Mouse (Mus musculus) bone marrow, adult 2 months (tissue): ENCODE data around the gene Trmt1. TPM values are rescaled to one million over a fixed set of nuclear protein-coding genes. Genes with fewer than 3 reads are reported as not detected.

Experiments
- H3K27ac ChIP-seq: fragments of 200-500 bp; 2 replicates; pipeline ENCODE4 v1.5.1; 2012; ENCODE audit warnings: low read depth, mild to moderate bottlenecking, control low read depth, inconsistent platforms, low read length; ENCODE audit not compliant: control insufficient read depth, poor library complexity, insufficient read depth
- H3K4me1 ChIP-seq: fragments of 200-500 bp; 2 replicates; pipeline ENCODE4 v1.6.1; 2011; ENCODE audit warnings: low read length; ENCODE audit not compliant: control insufficient read depth, insufficient read depth
- H3K4me3 ChIP-seq: fragments of 200-500 bp; replicated peaks from 2 replicates; pipeline ENCODE3; 2011; ENCODE audit warnings: mild to moderate bottlenecking, low read depth, low read length, control low read depth; ENCODE audit not compliant: control insufficient read depth
- CTCF ChIP-seq: fragments of 200-500 bp; IDR thresholded peaks from 2 replicates; pipeline ENCODE4 v1.5.1; 2011; ENCODE audit warnings: low read length, control low read depth; ENCODE audit not compliant: control insufficient read depth, insufficient read depth
- POLR2A ChIP-seq: fragments of 200-500 bp; IDR thresholded peaks from 2 replicates; pipeline ENCODE4 v1.6.1; 2011; ENCODE audit warnings: low read depth, mild to moderate bottlenecking, control low read depth, low read length, borderline replicate concordance; ENCODE audit not compliant: control insufficient read depth
- WGBS: fragments of 180-500 bp; shearing (Covaris S2); methylation state at CpG from one replicate; pipeline ENCODE4 v1.1.7; 2018; 5-methylcytosine and 5-hydroxymethylcytosine counted together
- polyA plus RNA-seq: library from polyadenylated mRNA; stranded (reverse); fragments of >200 nt; gene quantifications from 2 replicates; pipeline ENCODE4 v1.2.4, GENCODE M21; 2011; ENCODE audit warnings: low replicate concordance; ENCODE audit not compliant: missing spikeins, insufficient read depth, insufficient read length

Gene Trmt1
- polyA plus RNA-seq, 1 experiment: 134 TPM

- H3K4me3 ChIP-seq: peak overlapping the region; percentile 97
- peak overlapping the region; percentile 97 for H3K27ac ChIP-seq
- no peak for TF ChIP-seq CTCF
- peak; percentile 31; the same call in 1 of the 2 replicates for TF ChIP-seq POLR2A
- 5% methylated on average over 9 of the region's 9 CpGs for WGBS
- peaks cover 27% of the 10 kb centered on the region for H3K4me1 ChIP-seq
These were observed 16.5 kb downstream of the Trmt1 start for GRCm38 (mm10) chr8:84702561-84702960.

- TF ChIP-seq POLR2A: no peak
- TF ChIP-seq CTCF: no peak
- Histone ChIP-seq H3K27ac (peak overlapping the region; percentile 97), H3K4me3 (peak overlapping the region; percentile 97), H3K4me1 (peaks cover 27% of the 10 kb centered on the region)
- 5% methylated on average over 6 of the region's 6 CpGs for WGBS
These were observed 16.9 kb downstream of the Trmt1 start for GRCm38 (mm10) chr8:84702963-84703465.

- H3K4me1 ChIP-seq: peaks cover 22% of the 10 kb centered on the region
These were observed 17.6 kb downstream of the Trmt1 start for GRCm38 (mm10) chr8:84703466-84704249.

GRCm38 (mm10) chr8:84704356-84704755 is 18.2 kb downstream of the Trmt1 start:
- Histone ChIP-seq H3K4me1 (peaks cover 20% of the 10 kb centered on the region), H3K4me3 (peak overlapping the region; percentile 59), H3K27ac (peak overlapping the region; percentile 97)
- TF ChIP-seq CTCF (peak; percentile 83), POLR2A (peak; percentile 41; the same call in 1 of the 2 replicates)
- WGBS: under 1% methylated on average over 16 of the region's 16 CpGs

More at GRCm38 (mm10) chr8:84703466-84704249, 17.6 kb downstream of the Trmt1 start:
- Histone ChIP-seq H3K27ac (peak overlapping the region; percentile 97), H3K4me3 (peak overlapping the region; percentile 97)
- WGBS: under 1% methylated on average over 38 of the region's 38 CpGs
- TF ChIP-seq CTCF: 0 out of 2 replicates have a peak, but pooled peaks have one; percentile 12
- peak; percentile 46; the same call in 1 of the 2 replicates for TF ChIP-seq POLR2A

DNA sequence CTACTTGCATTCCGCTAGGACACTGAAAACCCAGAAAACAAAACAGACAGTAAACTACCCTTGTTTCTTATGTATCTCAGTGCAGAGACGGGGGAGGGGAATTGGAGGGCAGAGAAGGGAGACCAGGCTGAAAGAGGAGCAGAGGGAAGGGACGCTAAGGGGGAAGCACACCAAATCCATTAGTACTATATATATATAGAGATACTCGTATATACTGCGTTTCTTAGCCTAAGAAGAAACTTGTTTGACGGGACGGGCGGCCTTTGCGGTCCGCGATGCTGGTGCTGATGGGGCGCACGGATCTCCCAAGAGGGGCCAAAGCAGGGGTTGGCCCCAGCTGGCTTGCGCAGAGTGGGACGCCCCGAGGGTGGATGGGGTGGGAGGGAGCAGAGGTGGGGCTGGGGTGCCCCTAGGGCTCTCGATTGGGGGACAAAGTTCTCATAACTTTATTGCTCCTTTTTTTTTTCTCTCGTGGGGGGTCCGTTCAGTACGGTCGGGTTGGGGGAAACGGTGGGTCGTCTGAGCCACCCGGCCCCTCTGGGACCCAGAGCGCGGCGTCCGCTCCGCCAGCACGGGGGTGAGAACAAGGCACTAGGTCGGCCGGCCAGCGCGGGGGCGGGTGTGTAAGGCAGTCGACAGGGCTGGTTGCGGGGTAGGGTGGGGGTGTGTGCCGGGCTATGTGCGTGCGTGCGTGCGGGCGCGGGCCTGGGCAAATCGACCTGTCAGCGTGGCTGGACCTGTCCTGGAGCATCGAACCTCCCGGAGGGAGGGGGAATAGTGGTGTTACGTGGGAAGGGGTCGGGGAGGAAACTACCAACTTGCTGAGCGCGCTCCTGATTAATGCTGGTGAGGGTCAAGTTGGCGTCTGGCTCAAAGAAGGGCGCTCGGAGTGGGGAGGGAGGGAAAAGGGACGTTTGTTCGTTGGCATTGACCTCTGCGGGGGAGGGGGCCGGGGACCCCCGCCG is 19.0 kb downstream of the Trmt1 start:
- peak overlapping the region; percentile 91 for H3K27ac ChIP-seq

DNA sequence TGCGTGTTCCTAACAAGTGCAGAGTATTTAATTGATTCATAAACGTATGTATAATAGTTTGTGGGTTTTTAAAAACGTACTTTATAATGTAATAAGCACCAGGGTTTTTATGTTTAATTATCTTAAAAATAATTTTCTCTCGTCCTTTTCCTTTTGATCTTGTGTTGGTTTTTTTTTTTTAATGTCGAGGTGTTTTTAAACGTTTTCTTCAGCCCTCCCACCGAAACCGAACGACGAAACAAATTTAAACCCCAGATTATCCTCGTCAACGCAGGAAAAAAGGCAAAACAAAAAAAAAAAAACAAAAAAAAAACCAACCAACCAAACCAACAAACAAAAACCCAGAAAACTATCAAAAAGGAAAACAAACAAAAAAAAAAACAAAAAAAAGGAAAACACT is 19.9 kb downstream of the Trmt1 start:
- peak overlapping the region; percentile 95 for H3K27ac ChIP-seq
- no peak for TF ChIP-seq CTCF
- no peak for TF ChIP-seq POLR2A

More for the DNA sequence above, 19.0 kb downstream of the Trmt1 start:
- TF ChIP-seq CTCF (no peak), POLR2A (peak; percentile 33; the same call in 1 of the 2 replicates)
- H3K4me1 ChIP-seq: peaks cover 13% of the 10 kb centered on the region
- H3K4me3 ChIP-seq: peak overlapping the region; percentile 72
- WGBS: under 1% methylated on average over 61 of the region's 61 CpGs

DNA sequence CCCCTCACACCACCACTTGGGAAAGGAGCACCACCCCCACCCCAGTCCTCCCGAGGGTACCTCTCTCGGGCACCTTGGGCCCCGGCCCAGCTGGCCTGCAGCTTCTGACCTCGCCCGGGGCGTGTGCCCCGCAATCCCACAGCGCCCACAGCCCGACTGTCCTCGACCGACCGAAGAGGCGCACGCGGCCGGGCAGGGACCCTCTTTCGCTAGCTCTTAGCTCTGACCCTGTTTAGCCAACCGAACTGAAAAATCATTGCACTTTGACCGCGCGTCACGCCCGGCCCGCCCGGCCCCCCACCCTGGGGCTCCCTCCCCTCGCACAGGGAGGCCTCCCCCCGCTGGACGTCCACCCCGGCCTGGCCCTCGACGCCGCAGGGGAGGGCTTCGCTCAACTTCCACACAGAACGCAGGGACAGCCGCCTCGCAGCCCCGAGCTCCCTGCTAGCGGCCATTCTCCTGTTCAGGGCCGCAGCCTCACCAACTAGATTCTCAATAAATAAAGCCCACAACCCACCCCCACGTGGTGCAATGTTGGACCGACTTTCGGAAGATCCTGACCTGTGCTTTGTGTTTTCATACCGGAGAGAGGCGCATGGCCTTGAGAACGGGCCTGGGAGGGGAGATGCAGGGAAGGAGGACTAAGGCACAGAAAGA is 20.6 kb downstream of the Trmt1 start:
- 2% methylated on average over 45 of the region's 45 CpGs for WGBS
- peaks cover 10% of the 10 kb centered on the region for H3K4me1 ChIP-seq
- H3K4me3 ChIP-seq: peak overlapping the region; percentile 77
- TF ChIP-seq CTCF: no peak
- peak; percentile 40; the same call in 1 of the 2 replicates for TF ChIP-seq POLR2A
- H3K27ac ChIP-seq: peak overlapping the region; percentile 95

More for the DNA sequence above, 19.9 kb downstream of the Trmt1 start:
- WGBS: under 1% methylated on average over 12 of the region's 12 CpGs
- Histone ChIP-seq H3K4me3 (peak overlapping the region; percentile 72), H3K4me1 (peaks cover 11% of the 10 kb centered on the region)
